Mouse (Mus musculus) left cerebral cortex, adult 9 months (tissue): ENCODE measurements around the gene Lancl3.
"Not testable (repeated sequence)": the region's sequence is repeated elsewhere in the genome, so short reads cannot be mapped to it uniquely, and the experiment has no call there.

Experiments
- DNase-seq, 2 experiments: peaks; one replicate each; pipeline ENCODE4 v3.0.0; 2022; ENCODE audit warnings: low spot score in 2 of 2

Gene Lancl3

GRCm38 (mm10) chrX:9259267-9259666, 59.6 kb downstream of the Lancl3 start:
- no peak for DNase-seq

GRCm38 (mm10) chrX:9271112-9271511, 71.4 kb downstream of the Lancl3 start:
- no peak for DNase-seq

- no peak for DNase-seq
Measured at GRCm38 (mm10) chrX:9271947-9272459, 72.3 kb downstream of the Lancl3 start.

- peak in 1 of 2 experiments; percentile 20 for DNase-seq
Measured at GRCm38 (mm10) chrX:9272460-9273361, 73.0 kb downstream of the Lancl3 start, which contains the start of gene Xk. Xk (plus strand) TSS chrX:9272756.

- no peak for DNase-seq
Measured at GRCm38 (mm10) chrX:9273377-9274002, 73.8 kb downstream of the Lancl3 start.

GRCm38 (mm10) chrX:9274321-9274720, 74.6 kb downstream of the Lancl3 start:
- DNase-seq: no peak

- DNase-seq: not testable (repeated sequence)
Measured at GRCm38 (mm10) chrX:9283464-9283863, 83.8 kb downstream of the Lancl3 start, which contains the start of gene H2al1m. H2al1m (plus strand) TSS chrX:9283764.

- not testable (repeated sequence) for DNase-seq
Measured at GRCm38 (mm10) chrX:9293140-9293829, 93.6 kb downstream of the Lancl3 start.

GRCm38 (mm10) chrX:9298413-9298864, 98.7 kb downstream of the Lancl3 start:
- no peak for DNase-seq

GRCm38 (mm10) chrX:9302791-9303190, 103.1 kb downstream of the Lancl3 start:
- no peak for DNase-seq

- no peak for DNase-seq
Measured at GRCm38 (mm10) chrX:9303455-9303854, 103.8 kb downstream of the Lancl3 start.

GRCm38 (mm10) chrX:9316457-9316856, 116.8 kb downstream of the Lancl3 start:
- not testable (repeated sequence) for DNase-seq
